Mouse (Mus musculus) kidney, embryonic 14.5 days (tissue): ENCODE results near the gene Fbxo48. TPM values are rescaled to one million over a fixed set of nuclear protein-coding genes. Genes with fewer than 3 reads are reported as not detected.

Source experiments
- ATAC-seq: fragments of 200-750 bp; cut with Nextera tagmentation; 2 replicates; pipeline ENCODE4 v1.8.0; 2017; ENCODE audit warnings: moderate number of reproducible peaks, mild to moderate bottlenecking, moderate TSS enrichment, moderate library complexity; ENCODE audit not compliant: low FRiP score, low TSS enrichment
- H3K27ac ChIP-seq: fragments of 300-500 bp; sonication (generic); 2 replicates; pipeline ENCODE4 v1.5.1; 2014; ENCODE audit warnings: low read depth, mild to moderate bottlenecking, low read length, moderate library complexity, mixed read lengths
- H3K27me3 ChIP-seq: fragments of 300-500 bp; sonication (generic); 2 replicates; pipeline ENCODE4 v1.6.1; 2014; ENCODE audit warnings: mild to moderate bottlenecking, low read length; ENCODE audit not compliant: control insufficient read depth, insufficient read depth
- H3K36me3 ChIP-seq: fragments of 300-500 bp; sonication (generic); 2 replicates; pipeline ENCODE4 v1.6.1; 2014; ENCODE audit warnings: low read length, mixed read lengths; ENCODE audit not compliant: control insufficient read depth, insufficient read depth
- H3K4me1 ChIP-seq: fragments of 300-500 bp; sonication (generic); 2 replicates; pipeline ENCODE4 v1.6.1; 2014; ENCODE audit warnings: low read length, mixed read lengths; ENCODE audit not compliant: control insufficient read depth, insufficient read depth
- H3K4me2 ChIP-seq: fragments of 300-500 bp; sonication (generic); replicated peaks from 2 replicates; pipeline ENCODE4 v1.6.1; 2014; ENCODE audit warnings: low read depth, mild to moderate bottlenecking, low read length
- H3K4me3 ChIP-seq: fragments of 300-500 bp; sonication (generic); 2 replicates; pipeline ENCODE4 v1.5.1; 2014; ENCODE audit warnings: mild to moderate bottlenecking, low read length
- H3K9ac ChIP-seq: fragments of 300-500 bp; sonication (generic); 2 replicates; pipeline ENCODE4 v1.6.1; 2014; ENCODE audit warnings: low read depth, mild to moderate bottlenecking, low read length, moderate library complexity
- H3K9me3 ChIP-seq: fragments of 300-500 bp; sonication (generic); 2 replicates; pipeline ENCODE4 v1.6.1; 2016; ENCODE audit warnings: low read length; ENCODE audit not compliant: control insufficient read depth
- WGBS: fragments of 180-500 bp; shearing (Covaris S2); extraction: QIAGEN DNeasy Blood & Tissue Kit; methylation state at CpG from one replicate; pipeline ENCODE4 v1.1.7; 2014; 5-methylcytosine and 5-hydroxymethylcytosine counted together
- polyA plus RNA-seq: library from polyadenylated mRNA; unstranded; fragments of >200 nt; fragmentation: Nextera tagmentation; extraction: Ambion mirVana; gene quantifications from 2 replicates; pipeline ENCODE4 v1.2.1, GENCODE M21; 2014

Fbxo48 gene
- polyA plus RNA-seq, 1 experiment from 2014 or later: 2.3 TPM

DNA sequence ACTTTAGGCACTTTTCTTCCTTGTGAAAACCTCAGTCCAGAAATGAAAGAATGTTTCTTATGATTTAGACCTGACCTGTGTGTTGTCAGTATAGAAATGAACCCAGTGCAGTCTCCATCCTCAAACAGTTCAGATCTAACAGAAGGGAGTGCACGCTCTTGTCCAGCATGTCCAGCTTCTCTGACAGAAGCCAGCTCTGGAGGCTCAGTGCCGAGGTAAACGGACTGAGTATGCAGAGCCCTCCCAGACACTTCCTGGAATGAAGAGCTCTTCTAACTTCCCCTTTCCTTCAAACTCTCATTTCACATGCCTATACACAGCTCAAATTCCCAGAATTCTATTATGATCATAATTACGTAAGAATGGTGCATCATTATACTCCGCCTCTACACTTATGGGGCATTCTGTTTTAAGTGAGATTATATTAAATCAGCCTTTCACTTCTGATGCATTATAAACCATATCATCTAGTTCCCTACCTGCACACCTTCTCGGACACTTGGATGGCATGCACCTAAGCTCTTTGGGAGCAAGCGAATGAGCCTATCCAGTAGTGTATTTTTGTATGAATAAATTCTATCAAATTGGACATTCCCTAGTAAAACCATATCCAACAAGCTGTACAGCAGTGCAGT is 51.7 kb downstream of the Fbxo48 start:
- ATAC-seq: no peak
- Histone ChIP-seq H3K9ac (no peak overlapping the region), H3K27me3 (no peaks in the 10 kb centered on the region), H3K4me3 (no peak overlapping the region), H3K9me3 (no peaks in the 10 kb centered on the region), H3K36me3 (no peaks in the 10 kb centered on the region), H3K4me1 (no peaks in the 10 kb centered on the region), H3K27ac (no peak overlapping the region), H3K4me2 (no peak overlapping the region)
- WGBS: 84% methylated on average over 7 of the region's 7 CpGs

DNA sequence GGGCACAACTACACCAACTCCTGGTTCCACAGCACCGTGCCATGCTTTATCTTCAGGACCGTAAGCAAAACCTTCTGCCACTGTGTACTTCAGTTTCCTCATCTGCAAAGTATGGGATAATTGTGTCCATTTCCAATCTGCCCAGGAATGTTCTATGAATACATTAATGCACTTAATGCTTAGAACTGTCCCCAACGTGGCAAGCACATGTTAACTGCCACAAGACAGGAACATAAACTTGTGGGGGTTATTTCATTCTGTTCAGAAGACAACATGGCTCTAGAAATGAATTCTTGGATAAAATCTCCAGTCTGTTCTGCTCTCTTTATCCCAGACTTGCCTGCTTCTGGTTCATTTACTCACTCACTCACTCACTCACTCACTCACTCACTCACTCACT is 52.6 kb downstream of the Fbxo48 start:
- Histone ChIP-seq H3K27me3 (no peaks in the 10 kb centered on the region), H3K27ac (no peak overlapping the region), H3K4me3 (no peak overlapping the region), H3K36me3 (no peaks in the 10 kb centered on the region), H3K9ac (no peak overlapping the region), H3K9me3 (no peaks in the 10 kb centered on the region), H3K4me1 (no peaks in the 10 kb centered on the region), H3K4me2 (no peak overlapping the region)
- no peak for ATAC-seq
- WGBS: 79% methylated on average over 3 of the region's 3 CpGs

Other genes starting within 250 kb of the Fbxo48 start
- 5.7 and 6.0 TPM in 2 replicates for gene Egfr, start 199.2 kb upstream of the Fbxo48 start, polyA plus RNA-seq
- 31.0 and 33.2 TPM in 2 replicates for gene Cnrip1, start 100.2 kb downstream of the Fbxo48 start, polyA plus RNA-seq
- 1.3 and 2.0 TPM in 2 replicates for gene Plek, start 101.0 kb downstream of the Fbxo48 start, polyA plus RNA-seq
- 61.8 and 89.3 TPM in 2 replicates for gene Ppp3r1, start 207.9 kb downstream of the Fbxo48 start, polyA plus RNA-seq
- 28.8 and 31.2 TPM in 2 replicates for gene Wdr92, start 230.7 kb downstream of the Fbxo48 start, polyA plus RNA-seq